Mouse (Mus musculus) ES-Bruce4 (cell line): ENCODE data around the gene Krtap5-1.
"Not testable (repeated sequence)": the region's sequence is repeated elsewhere in the genome, so short reads cannot be mapped to it uniquely, and the experiment has no call there.

Experiments used
- CTCF ChIP-seq: IDR thresholded peaks from one replicate; pipeline ENCODE4 v1.8.1; 2011; ENCODE audit warnings: low read depth, low read length
- POLR2A ChIP-seq: IDR thresholded peaks from one replicate; pipeline ENCODE4 v1.8.1; 2011; ENCODE audit warnings: low read length; ENCODE audit not compliant: insufficient read depth

DNA sequence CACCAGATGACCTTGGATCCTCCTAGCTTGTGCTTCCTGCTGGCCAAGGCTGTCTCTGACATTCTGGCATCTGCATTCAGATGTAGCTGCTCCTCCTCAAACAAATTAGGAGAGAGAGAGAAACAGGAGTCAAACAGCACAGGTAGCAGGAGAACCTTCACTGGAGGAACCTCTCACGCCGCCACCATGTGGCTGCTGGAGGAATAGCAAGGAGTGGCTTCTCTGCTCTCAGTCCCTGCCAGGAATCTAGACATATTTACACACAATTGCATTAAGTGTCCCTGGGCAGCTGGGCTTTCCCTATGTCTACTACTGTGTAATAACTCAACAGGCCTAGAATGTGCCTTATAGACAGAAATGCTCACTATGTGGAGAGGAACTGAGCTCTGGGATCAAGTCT, 3.1 kb downstream of the Krtap5-1 start:
- peak; percentile 62 for TF ChIP-seq CTCF
- not testable (repeated sequence) for TF ChIP-seq POLR2A
